Mouse (Mus musculus): Measurements from ENCODE around the gene Cdh3.
"Not testable (repeated sequence)": the region's sequence is repeated elsewhere in the genome, so short reads cannot be mapped to it uniquely, and the experiment has no call there.

The Cdh3 gene

GRCm38 (mm10) chr8:106570386-106570785 is 59.7 kb downstream of the Cdh3 start:
- DNase-seq (ENCODE audit: low read depth in 1 of 2, low spot score in 2 of 2) = no peak

DNA sequence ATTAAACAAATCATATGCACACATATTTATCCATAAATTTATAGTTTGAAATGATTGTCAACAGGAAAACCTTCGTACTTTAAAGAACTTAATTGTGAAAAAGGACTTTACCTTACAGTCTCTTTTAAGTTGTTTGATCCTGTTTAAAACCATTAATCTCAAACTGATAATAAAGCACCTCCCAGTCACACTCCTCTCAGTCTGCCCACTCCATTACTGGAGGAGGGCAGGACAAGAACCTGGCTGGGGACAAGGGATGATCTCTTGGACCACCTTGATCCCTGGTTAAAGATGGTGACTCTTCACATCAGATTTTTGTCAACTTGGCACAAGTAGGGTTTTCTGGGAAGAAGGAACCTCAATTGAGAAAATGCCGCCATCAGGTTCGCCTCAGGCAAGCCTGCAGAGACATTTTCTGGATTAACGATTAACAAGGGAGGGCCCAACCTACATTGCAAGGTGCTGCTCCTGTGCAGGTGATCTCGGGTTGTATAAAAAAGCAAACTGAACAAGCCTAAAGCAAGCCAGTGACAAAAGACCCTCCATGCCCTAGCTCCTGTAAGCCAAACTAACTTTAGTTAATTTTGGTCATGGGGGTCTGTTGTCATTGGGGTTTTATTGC is 61.0 kb downstream of the Cdh3 start:
- no peak for DNase-seq (ENCODE audit: low read depth in 1 of 2, low spot score in 2 of 2)

DNA sequence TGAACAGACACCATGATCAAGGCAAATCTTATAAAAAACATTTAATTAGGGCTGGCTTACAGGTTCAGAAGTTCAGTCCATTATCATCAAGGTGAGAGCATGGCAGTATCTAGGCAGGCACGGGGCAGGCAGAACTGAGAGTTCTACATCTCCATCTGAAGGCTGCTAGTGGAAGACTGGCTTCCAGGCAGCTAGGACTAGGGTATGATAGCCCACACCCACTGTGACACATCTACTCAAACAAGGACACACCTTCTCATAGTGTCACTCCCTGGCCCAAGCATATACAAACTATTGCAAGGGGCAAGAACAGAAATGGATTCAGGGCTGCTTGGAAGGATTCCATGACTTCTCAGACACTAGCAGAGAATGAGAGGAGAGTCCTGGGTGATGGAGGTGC is 61.5 kb downstream of the Cdh3 start:
- DNase-seq (ENCODE audit: low read depth in 1 of 2, low spot score in 2 of 2) = not testable (repeated sequence)

- DNase-seq (ENCODE audit: low read depth in 1 of 2, low spot score in 2 of 2) = not testable (repeated sequence)
Observed at GRCm38 (mm10) chr8:106573168-106573567, 62.5 kb downstream of the Cdh3 start, which contains the start of gene Gm10073. Gene Gm10073, minus strand, starts transcription at chr8:106573461.

DNA sequence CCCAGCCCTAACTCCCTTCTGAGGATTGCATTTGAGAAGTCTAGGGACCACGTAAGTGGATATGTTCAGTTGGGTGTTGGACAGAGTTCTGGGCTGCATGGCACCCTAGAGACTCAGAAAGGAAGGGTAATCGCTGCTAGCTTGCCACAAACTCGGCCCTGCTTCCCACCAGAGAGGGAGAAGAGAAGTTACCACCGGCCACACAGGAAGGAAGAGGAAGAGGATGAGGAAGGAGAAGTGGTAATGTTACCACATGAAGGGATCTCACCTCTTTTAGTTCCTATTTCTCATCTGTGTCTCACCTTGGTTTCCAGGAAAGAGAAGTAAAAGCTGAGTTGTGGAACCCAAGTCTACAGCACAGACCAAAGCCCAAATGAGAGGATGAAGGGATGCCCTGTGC is 63.6 kb downstream of the Cdh3 start:
- DNase-seq (ENCODE audit: low read depth in 1 of 2, low spot score in 2 of 2) = no peak

DNA sequence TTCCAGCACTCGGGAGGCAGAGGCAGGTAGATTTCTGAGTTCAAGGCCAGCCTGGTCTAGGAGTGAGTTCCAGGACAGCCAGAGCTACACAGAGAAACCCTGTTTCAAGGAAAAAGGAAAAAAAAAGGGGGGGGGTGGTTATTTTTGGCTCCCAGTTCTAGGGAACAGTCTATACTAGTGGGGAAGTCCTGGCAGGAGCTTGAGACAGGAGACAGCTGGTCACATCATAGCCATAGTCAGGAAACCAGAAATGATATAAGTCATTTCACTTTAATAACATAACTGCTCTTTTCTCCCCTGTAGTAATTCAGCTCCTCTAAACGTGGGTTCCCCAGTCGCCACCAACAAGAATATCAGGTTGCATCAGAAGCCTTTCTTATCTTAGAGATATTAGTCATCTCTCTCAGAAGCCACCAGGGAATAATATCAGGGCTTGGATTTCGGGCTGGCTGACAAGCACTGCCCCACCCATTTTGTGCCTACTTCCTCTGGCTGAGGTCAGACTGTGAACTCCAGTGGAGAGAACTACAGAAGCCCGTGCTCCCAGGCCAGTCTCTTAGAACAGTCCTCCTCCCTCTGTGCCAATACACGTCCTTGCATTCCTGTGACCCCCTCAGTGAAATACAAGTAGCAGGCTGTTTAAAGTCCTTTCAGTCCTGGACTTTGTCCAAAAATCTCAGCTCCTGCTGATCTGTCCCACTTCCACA is 66.3 kb downstream of the Cdh3 start:
- no peak for DNase-seq (ENCODE audit: low read depth in 1 of 2, low spot score in 2 of 2)

GRCm38 (mm10) chr8:106579510-106579909 is 68.8 kb downstream of the Cdh3 start:
- no peak for DNase-seq (ENCODE audit: low read depth in 1 of 2, low spot score in 2 of 2)

GRCm38 (mm10) chr8:106581344-106582088 is 70.8 kb downstream of the Cdh3 start:
- no peak for DNase-seq (ENCODE audit: low read depth in 1 of 2, low spot score in 2 of 2)

DNA sequence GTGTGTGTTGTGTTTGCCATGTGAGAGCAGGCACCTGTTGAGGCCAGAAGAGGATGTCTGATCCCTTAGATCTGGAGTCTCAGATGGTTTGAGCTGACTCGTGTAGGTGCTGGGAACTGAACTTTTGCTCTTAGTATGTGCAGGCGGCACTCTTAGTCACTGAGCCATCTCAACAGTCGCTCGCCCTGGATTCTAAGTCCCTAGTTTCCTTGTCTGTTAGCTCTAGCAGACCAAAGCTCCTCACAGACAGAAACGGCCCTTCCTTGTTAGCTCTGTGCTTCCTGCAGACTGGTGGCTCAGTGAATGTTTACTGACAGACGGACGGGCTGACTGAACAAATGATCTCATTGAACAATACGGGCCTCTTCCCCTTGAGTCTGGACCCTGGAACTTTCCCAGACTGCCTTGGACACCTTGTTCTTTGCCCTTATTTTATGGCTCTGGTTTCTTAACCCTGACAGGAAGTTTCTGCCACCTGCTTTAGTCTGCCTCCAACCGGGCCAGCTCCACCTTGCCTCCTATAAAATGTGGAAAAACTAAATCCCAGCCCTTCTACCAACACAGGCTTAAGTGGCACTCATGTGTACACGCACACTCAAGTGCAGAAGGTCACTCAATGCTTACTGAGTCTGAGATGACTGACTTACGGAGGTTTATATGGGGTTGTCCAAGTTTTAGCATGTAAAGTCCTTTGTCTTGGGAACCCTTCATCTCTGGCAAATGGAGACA is 74.4 kb downstream of the Cdh3 start:
- DNase-seq (ENCODE audit: low read depth in 1 of 2, low spot score in 2 of 2) = no peak

DNA sequence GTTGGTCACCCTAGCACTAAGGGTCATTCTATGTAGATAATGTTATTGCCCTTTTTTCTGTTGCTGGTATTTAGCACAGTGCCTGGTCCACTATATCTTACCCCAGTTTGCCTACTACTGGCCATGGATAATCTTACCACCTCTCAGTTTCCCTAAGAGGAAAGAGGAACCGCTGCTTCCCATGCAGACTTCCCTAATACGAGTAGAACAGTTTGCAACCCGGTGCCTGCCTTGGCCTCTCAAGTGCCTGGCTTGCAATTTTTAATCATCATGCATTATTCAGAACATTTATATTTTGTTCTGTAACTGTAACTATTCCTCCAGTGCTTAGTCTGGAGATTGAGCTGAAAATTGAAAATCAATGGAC is 75.0 kb downstream of the Cdh3 start:
- DNase-seq (ENCODE audit: low read depth in 1 of 2, low spot score in 2 of 2) = no peak

- DNase-seq (ENCODE audit: low read depth in 1 of 2, low spot score in 2 of 2) = no peak
Observed at GRCm38 (mm10) chr8:106586896-106587295, 76.2 kb downstream of the Cdh3 start.

DNA sequence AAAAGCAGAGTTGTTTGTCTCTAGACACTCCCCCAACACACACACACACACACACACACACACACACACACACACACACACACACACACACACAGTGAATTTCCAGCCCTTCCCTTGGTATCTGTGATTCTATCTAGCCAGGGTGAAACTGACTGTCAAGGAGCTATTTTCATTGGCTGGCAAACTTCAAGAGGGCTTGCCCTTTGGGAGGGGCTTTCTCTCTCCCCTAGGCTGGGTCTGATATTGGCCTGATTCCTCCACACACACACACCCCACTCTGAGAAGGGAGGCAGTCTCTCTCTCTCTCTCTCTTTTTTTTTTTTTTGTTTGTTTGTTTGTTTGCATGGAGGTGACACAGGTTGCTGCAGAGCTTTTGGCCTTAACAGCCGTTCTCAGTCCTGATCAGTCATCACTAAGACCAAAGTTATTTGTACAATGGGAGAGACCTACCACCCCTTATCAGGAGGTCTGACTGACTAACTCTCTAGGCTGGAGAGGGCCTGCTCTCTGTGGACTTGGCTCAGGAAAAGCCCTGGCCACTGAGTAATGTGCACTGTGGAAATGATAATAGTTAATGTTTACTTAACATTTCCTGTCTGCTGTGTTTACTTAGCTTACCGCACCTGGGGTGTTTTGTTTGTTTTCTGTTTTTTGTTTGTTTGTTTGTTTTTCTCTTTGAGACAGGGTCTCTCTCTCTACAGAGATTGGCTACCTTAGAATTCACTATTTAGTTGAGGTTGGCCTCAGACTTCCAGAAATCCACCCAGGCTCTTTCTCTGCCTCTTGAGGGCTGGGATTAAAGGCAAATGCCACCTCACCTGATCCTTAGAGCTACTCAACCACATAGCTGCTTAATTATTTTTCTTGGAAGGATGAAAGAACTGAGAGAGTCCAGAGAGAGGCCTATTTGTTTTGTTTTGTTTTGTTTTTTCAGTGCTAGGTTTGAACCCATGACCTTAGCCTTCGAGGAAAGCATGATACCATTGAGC is 78.0 kb downstream of the Cdh3 start:
- no peak for DNase-seq (ENCODE audit: low read depth in 1 of 2, low spot score in 2 of 2)

GRCm38 (mm10) chr8:106592458-106592857 is 81.8 kb downstream of the Cdh3 start:
- no peak for DNase-seq (ENCODE audit: low read depth in 1 of 2, low spot score in 2 of 2)

DNA sequence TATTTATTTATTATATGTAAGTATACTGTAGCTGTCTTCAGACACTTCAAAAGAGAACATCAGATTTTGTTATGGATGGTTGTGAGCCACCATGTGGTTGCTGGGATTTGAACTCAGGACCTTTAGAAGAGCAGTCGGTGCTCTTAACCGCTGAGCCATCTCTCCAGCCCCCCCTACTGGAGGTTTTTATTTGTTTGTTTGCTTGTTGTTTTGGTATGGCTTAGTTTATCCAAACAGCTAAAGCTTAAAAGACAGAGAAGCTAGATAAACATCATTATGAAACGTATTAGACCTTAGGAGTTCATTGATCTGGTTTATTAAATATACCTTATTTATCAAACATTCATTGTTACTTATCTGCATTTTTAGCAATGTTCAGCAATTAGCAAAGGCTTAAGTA is 84.9 kb downstream of the Cdh3 start:
- DNase-seq (ENCODE audit: low read depth in 1 of 2, low spot score in 2 of 2) = not testable (repeated sequence)

DNA sequence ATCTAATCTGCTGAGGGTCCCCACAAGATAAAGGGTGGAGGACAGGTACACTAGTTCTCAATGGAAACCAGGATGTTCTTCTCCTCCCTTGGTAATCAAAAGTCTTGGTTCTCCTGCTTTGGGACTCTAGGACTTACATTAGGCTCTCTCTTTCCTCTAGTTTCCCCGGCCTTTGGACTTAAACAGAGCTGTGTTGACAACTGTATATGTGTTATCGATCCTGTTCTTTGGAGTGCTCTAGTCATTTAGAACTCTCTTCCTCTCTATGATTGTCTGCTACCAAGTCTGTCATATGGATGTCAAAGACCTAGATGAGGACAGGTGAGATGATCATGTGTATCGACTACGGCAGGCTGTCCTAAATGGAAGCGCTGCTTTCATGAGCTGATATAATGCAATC is 86.4 kb downstream of the Cdh3 start:
- DNase-seq (ENCODE audit: low read depth in 1 of 2, low spot score in 2 of 2) = no peak

- no peak for DNase-seq (ENCODE audit: low read depth in 1 of 2, low spot score in 2 of 2)
Observed at GRCm38 (mm10) chr8:106599265-106599979, 88.7 kb downstream of the Cdh3 start.

DNA sequence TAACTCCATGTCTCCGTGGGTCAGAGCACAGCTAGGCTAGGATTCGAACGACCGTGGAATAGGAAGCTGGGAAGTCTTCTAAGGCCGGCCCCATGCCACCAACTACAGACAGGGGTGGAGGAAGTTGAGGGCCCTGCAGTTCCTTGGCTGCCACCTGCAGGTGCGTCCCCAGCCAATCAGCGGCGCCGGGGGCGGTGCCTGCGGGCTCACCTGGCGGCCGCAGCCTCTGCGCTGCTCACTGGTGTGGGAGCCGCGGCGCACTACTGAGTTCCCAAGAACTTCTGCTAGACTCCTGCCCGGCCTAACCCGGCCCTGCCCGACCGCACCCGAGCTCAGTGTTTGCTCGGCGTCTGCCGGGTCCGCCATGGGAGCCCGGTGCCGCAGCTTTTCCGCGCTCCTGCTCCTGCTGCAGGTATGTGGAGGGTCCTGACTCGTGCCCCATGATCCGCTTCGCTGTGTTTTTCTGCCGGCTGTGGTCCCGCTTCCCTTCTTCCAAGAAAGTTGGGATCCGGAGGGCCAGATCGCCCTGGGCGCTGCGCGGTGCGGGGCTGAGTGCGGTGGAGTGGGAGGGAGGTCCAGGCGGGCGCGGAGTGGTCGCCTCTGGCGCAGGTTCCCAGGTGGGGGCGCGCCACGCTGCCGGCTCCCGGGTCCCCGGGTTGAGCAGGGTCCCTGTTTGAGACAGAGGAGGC is 92.6 kb downstream of the Cdh3 start, which contains the start of gene Cdh1:
Cdh1 (plus strand) TSS at position 221 of the 689 bp plus-strand sequence.
- DNase-seq (ENCODE audit: low read depth in 1 of 2, low spot score in 2 of 2) = no peak

GRCm38 (mm10) chr8:106603933-106604332 is 93.2 kb downstream of the Cdh3 start:
- no peak for DNase-seq (ENCODE audit: low read depth in 1 of 2, low spot score in 2 of 2)

GRCm38 (mm10) chr8:106605657-106606056 is 95.0 kb downstream of the Cdh3 start:
- DNase-seq (ENCODE audit: low read depth in 1 of 2, low spot score in 2 of 2) = no peak

Data from monocyte, adult 2 months (primary cell).